Mouse (Mus musculus) ES-Bruce4 (cell line): ENCODE measurements around the gene Pcdh8.

ENCODE experiments used
- CTCF ChIP-seq: IDR thresholded peaks from one replicate; pipeline ENCODE4 v1.8.1; 2011; ENCODE audit warnings: low read depth, low read length
- POLR2A ChIP-seq: IDR thresholded peaks from one replicate; pipeline ENCODE4 v1.8.1; 2011; ENCODE audit warnings: low read length; ENCODE audit not compliant: insufficient read depth

DNA sequence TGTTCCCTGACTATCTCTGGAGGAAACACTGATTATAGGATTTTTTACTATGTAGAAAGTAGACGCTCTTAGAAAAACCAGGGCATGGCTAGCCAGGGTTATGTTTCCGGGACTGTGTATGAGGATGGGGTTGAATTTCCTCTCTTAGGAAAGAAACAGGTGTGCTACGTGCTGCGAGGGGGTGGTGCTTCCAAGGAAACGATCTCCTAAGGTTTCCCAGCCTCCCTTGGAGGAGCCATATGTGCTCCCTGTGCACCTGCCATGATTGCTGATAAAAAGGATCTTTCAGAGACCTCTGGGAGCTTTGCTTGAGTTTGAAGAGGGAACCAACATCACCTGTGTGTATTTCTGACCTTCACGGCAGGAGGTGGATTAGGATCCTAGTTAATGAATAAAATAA lies 16.8 kb upstream of the Pcdh8 start:
- TF ChIP-seq POLR2A (no peak), CTCF (no peak)
